In the genomic region with DNA sequence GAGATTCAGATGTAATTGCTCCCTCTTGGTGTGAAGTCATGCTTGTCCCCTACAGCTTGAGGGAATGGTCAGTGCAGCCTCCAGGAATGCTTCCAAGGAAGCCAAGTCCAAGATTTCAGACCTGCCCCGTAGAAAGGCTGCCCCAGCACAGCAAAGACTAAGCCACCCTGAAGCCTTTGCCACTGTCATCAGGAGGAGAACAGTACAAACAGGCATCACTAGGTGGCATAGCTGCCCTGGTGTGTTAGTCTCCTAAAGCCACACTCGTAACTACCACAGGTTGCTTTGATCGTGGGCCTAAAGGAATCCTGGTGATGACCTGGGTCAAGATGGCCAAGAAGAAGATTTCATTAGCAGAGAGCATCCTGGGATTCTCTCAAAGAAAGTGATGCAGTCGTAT, we compare ENCODE assay signal across 8 mouse cellular contexts.
DNase-seq lines count a peak whose midpoint lies in the region; ATAC-seq and TF ChIP-seq lines count a peak whose summit lies in the region.
"Had no signal": no experiment of that assay in that cellular context is flagged by ENCODE, and none has a peak within 500 bp of the region (broad histone marks: within the 10 kb centered on the region; RNA-seq: fewer than 3 reads in every experiment).

No protein-coding gene starts in this region.

- no peak overlapping the region for H3K4me2 ChIP-seq in hindbrain, postnatal 0 days (ENCODE audit: low read depth, low read length)
- no peak overlapping the region for H3K4me2 ChIP-seq in hindbrain, embryonic 14.5 days (replicated peaks)
- no peak overlapping the region for H3K4me2 ChIP-seq in midbrain, postnatal 0 days (ENCODE audit: low read depth, low read length, poor library complexity, severe bottlenecking)
- no peak overlapping the region for H3K4me2 ChIP-seq in midbrain, embryonic 16.5 days (ENCODE audit: low read length)
- H3K4me2 ChIP-seq: liver, embryonic 15.5 days had no signal

- 59% methylated on average over 4 of the region's 4 CpGs for WGBS in hindbrain, postnatal 0 days
- 75% methylated on average over 4 of the region's 4 CpGs for WGBS in hindbrain, embryonic 14.5 days
- WGBS in midbrain, postnatal 0 days: 68% methylated on average over 4 of the region's 4 CpGs
- WGBS in midbrain, embryonic 16.5 days: 80% methylated on average over 4 of the region's 4 CpGs

- DNase-seq in hindbrain, postnatal 0 days (ENCODE audit: low spot score): peak; percentile 40
- no peak for DNase-seq in hindbrain, embryonic 14.5 days (ENCODE audit: low spot score)
- DNase-seq in midbrain, postnatal 0 days (ENCODE audit: low spot score): peak; percentile 38
- peak; percentile 17 for DNase-seq in right cerebral cortex, postnatal 14 days
- DNase-seq in gastrocnemius, postnatal 36 days: no peak

- no peaks in the 10 kb centered on the region for H3K27me3 ChIP-seq in hindbrain, postnatal 0 days (ENCODE audit: insufficient read depth, low read length)
- H3K27me3 ChIP-seq in hindbrain, embryonic 14.5 days (ENCODE audit: control insufficient read depth, insufficient read depth, low read length): no peaks in the 10 kb centered on the region
- no peaks in the 10 kb centered on the region for H3K27me3 ChIP-seq in midbrain, postnatal 0 days (ENCODE audit: insufficient read depth, low read length)
- no peaks in the 10 kb centered on the region for H3K27me3 ChIP-seq in midbrain, embryonic 16.5 days (ENCODE audit: control insufficient read depth, insufficient read depth, low read depth, low read length)
- H3K27me3 ChIP-seq: liver, embryonic 15.5 days had no signal

- H3K4me1 ChIP-seq in hindbrain, postnatal 0 days (ENCODE audit: insufficient read depth, low read length): no peaks in the 10 kb centered on the region
- no peaks in the 10 kb centered on the region for H3K4me1 ChIP-seq in hindbrain, embryonic 14.5 days (replicated peaks; ENCODE audit: control insufficient read depth, insufficient read depth, low read length)
- H3K4me1 ChIP-seq in midbrain, postnatal 0 days (ENCODE audit: insufficient read depth, low read length): no peaks in the 10 kb centered on the region
- no peaks in the 10 kb centered on the region for H3K4me1 ChIP-seq in midbrain, embryonic 16.5 days (ENCODE audit: control insufficient read depth, insufficient read depth, low read length)

- no peak overlapping the region for H3K9ac ChIP-seq in hindbrain, postnatal 0 days (replicated peaks; ENCODE audit: low read length)
- H3K9ac ChIP-seq in hindbrain, embryonic 14.5 days: no peak overlapping the region
- H3K9ac ChIP-seq in midbrain, postnatal 0 days (replicated peaks; ENCODE audit: low read length, poor library complexity, severe bottlenecking): no peak overlapping the region
- no peak overlapping the region for H3K9ac ChIP-seq in midbrain, embryonic 16.5 days (ENCODE audit: low read depth, low read length)
- H3K9ac ChIP-seq: liver, embryonic 15.5 days had no signal

- H3K36me3 ChIP-seq in hindbrain, postnatal 0 days (ENCODE audit: insufficient read depth, low read length): no peaks in the 10 kb centered on the region
- H3K36me3 ChIP-seq in hindbrain, embryonic 14.5 days (replicated peaks; ENCODE audit: control insufficient read depth, insufficient read depth): no peaks in the 10 kb centered on the region
- no peaks in the 10 kb centered on the region for H3K36me3 ChIP-seq in midbrain, postnatal 0 days (ENCODE audit: insufficient read depth, low read length)
- no peaks in the 10 kb centered on the region for H3K36me3 ChIP-seq in midbrain, embryonic 16.5 days (ENCODE audit: control insufficient read depth, insufficient read depth, low read length)
- H3K36me3 ChIP-seq: liver, embryonic 15.5 days had no signal

- TF ChIP-seq CTCF in hindbrain, postnatal 0 days (IDR thresholded peaks at IDR 0.05; ENCODE audit: low read depth): peak; percentile 67
- peak; percentile 70 for TF ChIP-seq CTCF in midbrain, postnatal 0 days (IDR thresholded peaks at IDR 0.05)

- no peak for ATAC-seq in hindbrain, postnatal 0 days
- ATAC-seq in hindbrain, embryonic 14.5 days (ENCODE audit: low FRiP score): no peak
- ATAC-seq in midbrain, postnatal 0 days (ENCODE audit: low FRiP score): no peak
- ATAC-seq in midbrain, embryonic 16.5 days: no peak
- ATAC-seq in hematopoietic stem cell, adult 5-6 weeks (replicated peaks in 1 of 2; ENCODE audit: insufficient read depth in 1 of 2, low FRiP score in 2 of 2, low TSS enrichment in 1 of 2, low read depth in 1 of 2, poor library complexity in 2 of 2, severe bottlenecking in 2 of 2): peak; percentile 65 to 72; a peak in 3 of 4 replicates

- H3K27ac ChIP-seq in hindbrain, postnatal 0 days: no peak overlapping the region
- no peak overlapping the region for H3K27ac ChIP-seq in hindbrain, embryonic 14.5 days
- no peak overlapping the region for H3K27ac ChIP-seq in midbrain, postnatal 0 days (ENCODE audit: low read depth, low read length)
- H3K27ac ChIP-seq in midbrain, embryonic 16.5 days (ENCODE audit: low read length): no peak overlapping the region
- H3K27ac ChIP-seq: liver, embryonic 15.5 days had no signal

- H3K9me3 ChIP-seq in hindbrain, postnatal 0 days (ENCODE audit: low read length): no peaks in the 10 kb centered on the region
- no peaks in the 10 kb centered on the region for H3K9me3 ChIP-seq in hindbrain, embryonic 14.5 days (ENCODE audit: control insufficient read depth, low read length)
- no peaks in the 10 kb centered on the region for H3K9me3 ChIP-seq in midbrain, postnatal 0 days (ENCODE audit: low read length)
- no peaks in the 10 kb centered on the region for H3K9me3 ChIP-seq in midbrain, embryonic 16.5 days (replicated peaks; ENCODE audit: control insufficient read depth, low read length, poor library complexity, severe bottlenecking)
- H3K9me3 ChIP-seq: liver, embryonic 15.5 days had no signal

- intact Hi-C loops in gastrocnemius, postnatal 36 days (cut with DNase I): loop anchor here (10.0 kb wide), 1 partner anchor 535 kb away; no protein-coding TSS in a partner anchor

- no peak overlapping the region for H3K4me3 ChIP-seq in hindbrain, postnatal 0 days (ENCODE audit: low read length)
- no peak overlapping the region for H3K4me3 ChIP-seq in hindbrain, embryonic 14.5 days (replicated peaks; ENCODE audit: low read length)
- H3K4me3 ChIP-seq in midbrain, postnatal 0 days (ENCODE audit: low read depth, low read length): no peak overlapping the region
- H3K4me3 ChIP-seq in midbrain, embryonic 16.5 days (ENCODE audit: low read depth, low read length): no peak overlapping the region
- H3K4me3 ChIP-seq: liver, embryonic 15.5 days had no signal

Comparison
In these comparisons a context has a peak if more than half of its experiments do, and no peak if none do; other contexts are left out.
1. DNase-seq: peak in hindbrain, postnatal 0 days (single experiment), midbrain, postnatal 0 days (single experiment) and right cerebral cortex, postnatal 14 days (single experiment); none in hindbrain, embryonic 14.5 days (single experiment) and gastrocnemius, postnatal 36 days (0 of 2).
2. ATAC-seq: peak in hematopoietic stem cell, adult 5-6 weeks (2 of 2); none in hindbrain, postnatal 0 days (single experiment), hindbrain, embryonic 14.5 days (single experiment), midbrain, postnatal 0 days (single experiment) and midbrain, embryonic 16.5 days (single experiment).